Mouse (Mus musculus) stomach, postnatal 0 days (tissue): ENCODE measurements around the gene Hrc. TPM values are rescaled to one million over a fixed set of nuclear protein-coding genes. Genes with fewer than 3 reads are reported as not detected.
A peak's percentile ranks its signal among the peaks of the same experiment; 100 is the strongest.
"Not testable (repeated sequence)": the region's sequence is repeated elsewhere in the genome, so short reads cannot be mapped to it uniquely, and the experiment has no call there.

Experiments used
- ATAC-seq: fragments of 200-750 bp; cut with Nextera tagmentation; 2 replicates; pipeline ENCODE4 v1.8.0; 2017; ENCODE audit not compliant: low FRiP score, low TSS enrichment
- DNase-seq: peaks from one replicate; pipeline ENCODE4 v3.0.0-alpha.2; 2016; ENCODE audit warnings: low spot score
- H3K27ac ChIP-seq: fragments of 300-500 bp; sonication (generic); replicated peaks from 2 replicates; pipeline ENCODE4 v1.5.1; 2014; ENCODE audit warnings: mild to moderate bottlenecking, control low read depth
- H3K27me3 ChIP-seq: fragments of 300-500 bp; sonication (generic); 2 replicates; pipeline ENCODE4 v1.6.1; 2014; ENCODE audit warnings: low read length; ENCODE audit not compliant: control insufficient read depth, insufficient read depth
- H3K36me3 ChIP-seq: fragments of 300-500 bp; sonication (generic); 2 replicates; pipeline ENCODE4 v1.6.1; 2014; ENCODE audit warnings: low read length, mixed read lengths; ENCODE audit not compliant: control insufficient read depth, insufficient read depth
- H3K4me1 ChIP-seq: fragments of 300-500 bp; sonication (generic); replicated peaks from 2 replicates; pipeline ENCODE4 v1.6.1; 2014; ENCODE audit warnings: antibody characterized with exemption; ENCODE audit not compliant: control insufficient read depth, insufficient read depth
- H3K4me2 ChIP-seq: fragments of 300-500 bp; sonication (generic); replicated peaks from 2 replicates; pipeline ENCODE4 v1.6.1; 2014; ENCODE audit warnings: low read depth, mild to moderate bottlenecking, control low read depth, moderate library complexity
- H3K4me3 ChIP-seq: fragments of 300-500 bp; sonication (generic); 2 replicates; pipeline ENCODE4 v1.5.1; 2014; ENCODE audit warnings: low read depth, low read length, control low read depth
- H3K9ac ChIP-seq: fragments of 300-500 bp; sonication (generic); 2 replicates; pipeline ENCODE4 v1.6.1; 2014; ENCODE audit warnings: mild to moderate bottlenecking, low read length, control low read depth, mixed read lengths
- H3K9me3 ChIP-seq: fragments of 300-500 bp; sonication (generic); 2 replicates; pipeline ENCODE4 v1.6.1; 2016; ENCODE audit warnings: low read length; ENCODE audit not compliant: control insufficient read depth
- CTCF ChIP-seq: IDR thresholded peaks from 2 replicates; pipeline ENCODE4 v1.5.1; 2016; ENCODE audit warnings: antibody characterized with exemption, low read depth, mild to moderate bottlenecking, moderate library complexity
- EP300 ChIP-seq: optimal IDR thresholded peaks from 2 replicates; pipeline ENCODE3; 2016; ENCODE audit warnings: antibody characterized with exemption
- WGBS: fragments of 180-500 bp; shearing (Covaris S2); extraction: QIAGEN DNeasy Blood & Tissue Kit; methylation state at CpG from one replicate; pipeline ENCODE4 v1.1.7; 2014; 5-methylcytosine and 5-hydroxymethylcytosine counted together
- polyA plus RNA-seq: library from polyadenylated mRNA; unstranded; fragments of >200 nt; fragmentation: Nextera tagmentation; extraction: Ambion mirVana; gene quantifications from 2 replicates; pipeline ENCODE4 v1.2.1, GENCODE M21; 2015

The Hrc gene
- polyA plus RNA-seq, 1 experiment from 2014 or later, result 0.85 TPM

DNA sequence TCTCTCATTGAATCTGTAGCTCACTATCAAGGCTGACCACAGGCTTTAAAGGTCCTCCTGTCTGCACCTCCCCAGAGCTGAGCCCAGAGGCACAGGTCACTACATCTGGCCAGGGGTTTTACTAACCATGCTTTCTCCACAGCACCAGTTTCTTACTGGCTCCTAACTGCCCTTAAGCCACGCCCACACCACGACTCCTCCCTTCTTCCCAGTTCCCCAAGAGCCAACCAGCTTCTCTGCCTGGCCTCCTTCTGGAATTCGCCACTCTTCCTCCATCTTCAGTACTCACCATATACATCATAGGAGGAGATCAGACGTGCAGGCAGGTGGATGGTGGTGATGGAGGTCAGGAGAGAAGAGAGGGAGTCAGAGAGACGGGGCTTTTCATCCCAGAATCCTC lies 18.0 kb downstream of the Hrc start:
- H3K9me3 ChIP-seq, result no peaks in the 10 kb centered on the region
- no peaks in the 10 kb centered on the region for H3K4me1 ChIP-seq
- no peak overlapping the region for H3K9ac ChIP-seq
- ATAC-seq (no peak), DNase-seq (no peak)
- H3K27me3 ChIP-seq, result no peaks in the 10 kb centered on the region
- WGBS, result 35% methylated on average over 4 of the region's 5 CpGs
- H3K27ac ChIP-seq, result no peak overlapping the region
- TF ChIP-seq EP300, result no peak
- TF ChIP-seq CTCF, result no peak
- no peaks in the 10 kb centered on the region for H3K36me3 ChIP-seq
- H3K4me2 ChIP-seq, result no peak overlapping the region
- no peak overlapping the region for H3K4me3 ChIP-seq

DNA sequence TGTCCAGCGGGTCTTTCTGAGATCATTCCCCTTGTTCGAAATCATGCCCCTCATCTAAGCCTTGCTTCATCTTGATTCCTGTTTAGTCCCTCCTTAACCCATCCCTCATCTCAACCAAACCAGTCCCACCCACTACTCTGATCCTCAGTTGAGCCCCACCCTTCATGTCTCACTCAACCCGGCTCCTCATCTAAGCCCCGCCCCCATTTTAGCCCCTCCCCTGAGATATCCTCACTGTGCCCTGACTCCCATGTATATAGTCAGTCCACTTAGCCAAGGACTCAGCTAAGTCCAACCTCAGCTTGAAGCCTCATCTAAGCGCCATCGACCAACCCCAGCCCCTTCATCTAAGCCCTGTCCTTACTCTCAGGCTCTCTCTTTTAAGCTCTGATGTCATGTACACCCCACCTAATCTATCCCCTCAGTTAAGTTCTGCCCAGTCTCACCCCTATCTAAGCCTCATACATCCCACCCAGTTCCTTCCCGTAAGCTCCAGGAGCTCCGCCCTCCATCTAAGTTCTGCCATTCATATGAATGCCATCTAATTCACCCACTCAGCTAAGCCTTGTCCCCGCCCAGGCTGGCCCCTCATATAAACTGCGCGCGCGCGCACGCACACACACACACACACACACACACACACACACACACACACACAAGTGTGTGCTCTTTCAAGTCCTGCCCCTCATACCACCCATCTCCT lies 20.4 kb downstream of the Hrc start:
- Histone ChIP-seq H3K4me2 (no peak overlapping the region), H3K36me3 (no peaks in the 10 kb centered on the region), H3K27ac (no peak overlapping the region), H3K4me1 (no peaks in the 10 kb centered on the region), H3K4me3 (no peak overlapping the region), H3K9me3 (no peaks in the 10 kb centered on the region), H3K27me3 (no peaks in the 10 kb centered on the region), H3K9ac (no peak overlapping the region)
- DNase-seq, result no peak
- ATAC-seq, result no peak
- WGBS, result 61% methylated on average over 15 of the region's 15 CpGs
- no peak for TF ChIP-seq CTCF
- no peak for TF ChIP-seq EP300

DNA sequence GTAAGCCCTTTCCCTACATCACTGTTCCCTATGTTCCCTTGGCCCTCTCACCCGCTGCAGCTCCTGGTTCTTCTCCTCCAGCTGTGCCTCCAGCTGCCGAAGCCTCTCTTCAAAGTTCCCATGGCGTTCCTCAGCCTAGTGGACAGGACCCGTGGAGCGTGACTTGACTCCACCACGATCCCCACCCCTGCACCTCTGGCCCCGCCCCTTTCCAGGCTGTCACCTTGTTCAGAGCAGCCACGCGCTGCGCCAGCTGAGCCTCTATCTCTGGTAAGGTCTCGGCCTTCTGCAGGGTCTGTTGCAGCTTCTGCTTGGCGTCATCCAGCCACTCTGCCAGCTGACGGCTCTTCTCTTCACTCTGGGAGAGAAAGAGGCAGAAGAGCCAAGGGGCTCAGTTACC lies 21.0 kb downstream of the Hrc start:
- DNase-seq, result peak; percentile 49
- H3K9ac ChIP-seq, result no peak overlapping the region
- H3K36me3 ChIP-seq, result no peaks in the 10 kb centered on the region
- no peak for TF ChIP-seq CTCF
- TF ChIP-seq EP300, result no peak
- peaks cover 2% of the 10 kb centered on the region; the same call in 1 of the 2 replicates for H3K27me3 ChIP-seq
- H3K4me2 ChIP-seq, result no peak overlapping the region
- WGBS, result 46% methylated on average over 13 of the region's 13 CpGs
- ATAC-seq, result no peak
- H3K9me3 ChIP-seq, result no peaks in the 10 kb centered on the region
- H3K27ac ChIP-seq, result no peak overlapping the region
- H3K4me3 ChIP-seq, result no peak overlapping the region
- H3K4me1 ChIP-seq, result no peaks in the 10 kb centered on the region

DNA sequence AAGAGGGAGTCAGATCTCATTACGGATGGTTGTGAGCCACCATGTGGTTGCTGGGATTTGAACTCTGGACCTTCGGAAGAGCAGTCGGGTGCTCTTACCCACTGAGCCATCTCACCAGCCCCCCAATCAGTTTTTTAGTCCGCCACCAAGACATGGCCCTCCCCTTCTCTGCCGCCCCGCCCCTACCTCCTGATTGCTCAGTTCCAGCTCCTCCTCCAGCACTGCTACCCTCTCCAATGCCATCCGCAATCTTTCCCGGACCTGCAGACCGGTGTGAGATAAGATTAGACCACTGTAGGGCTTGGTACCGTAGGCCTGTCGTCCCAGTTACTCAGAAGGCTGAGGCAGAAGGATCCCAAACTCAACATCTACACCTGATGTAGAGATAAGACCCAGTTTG lies 24.0 kb downstream of the Hrc start:
- H3K27me3 ChIP-seq, H3K36me3 ChIP-seq, H3K9ac ChIP-seq, H3K4me2 ChIP-seq, ATAC-seq, H3K27ac ChIP-seq, H3K4me1 ChIP-seq, DNase-seq, H3K4me3 ChIP-seq, H3K9me3 ChIP-seq: not testable (repeated sequence)
- 58% methylated on average over 10 of the region's 11 CpGs for WGBS

DNA sequence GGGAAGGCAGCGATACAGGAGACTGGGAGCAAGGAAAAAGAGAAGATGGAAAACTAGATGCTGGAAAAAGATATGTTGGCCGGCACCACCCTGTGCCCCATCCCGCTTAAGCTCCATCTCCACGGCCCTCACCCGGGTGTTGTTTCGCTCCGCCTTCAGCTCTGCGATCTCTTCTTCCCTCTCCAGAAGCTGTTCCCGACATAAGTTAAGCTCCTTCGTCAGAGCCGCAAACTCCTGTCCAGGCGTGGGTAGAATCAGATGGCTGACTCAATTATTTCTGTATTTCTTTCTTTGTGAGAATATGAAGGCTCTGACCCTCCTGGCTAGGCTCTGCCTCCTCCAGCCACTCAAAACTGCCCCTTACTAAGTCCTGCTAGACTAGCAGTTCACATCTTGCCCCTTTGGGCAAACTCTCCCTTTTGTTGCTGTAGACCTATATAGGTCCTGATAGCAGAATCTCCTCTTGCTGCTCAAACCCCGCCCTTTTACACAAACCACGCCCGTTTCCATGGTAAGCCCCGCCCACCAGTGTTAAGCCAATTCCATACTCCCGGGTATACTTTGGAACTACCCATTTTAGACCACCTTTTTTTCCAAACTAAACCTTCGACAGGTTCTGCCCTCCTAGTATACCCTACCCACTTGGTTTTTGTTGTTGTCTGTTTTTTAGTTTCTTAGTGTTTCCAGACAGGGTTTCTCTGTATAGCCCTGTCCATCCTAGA lies 25.5 kb downstream of the Hrc start:
- Histone ChIP-seq H3K9me3 (no peaks in the 10 kb centered on the region), H3K36me3 (no peaks in the 10 kb centered on the region), H3K9ac (no peak overlapping the region), H3K4me1 (no peaks in the 10 kb centered on the region), H3K27ac (no peak overlapping the region), H3K4me3 (peak overlapping the region; percentile 38; the same call in 1 of the 2 replicates), H3K27me3 (peaks cover 2% of the 10 kb centered on the region; the same call in 1 of the 2 replicates), H3K4me2 (no peak overlapping the region; the same call in 1 of the 2 replicates)
- DNase-seq (no peak), ATAC-seq (0 out of 2 replicates have a peak, but pooled peaks have one; percentile 0)
- no peak for TF ChIP-seq CTCF
- TF ChIP-seq EP300, result no peak
- 50% methylated on average over 18 of the region's 18 CpGs for WGBS

DNA sequence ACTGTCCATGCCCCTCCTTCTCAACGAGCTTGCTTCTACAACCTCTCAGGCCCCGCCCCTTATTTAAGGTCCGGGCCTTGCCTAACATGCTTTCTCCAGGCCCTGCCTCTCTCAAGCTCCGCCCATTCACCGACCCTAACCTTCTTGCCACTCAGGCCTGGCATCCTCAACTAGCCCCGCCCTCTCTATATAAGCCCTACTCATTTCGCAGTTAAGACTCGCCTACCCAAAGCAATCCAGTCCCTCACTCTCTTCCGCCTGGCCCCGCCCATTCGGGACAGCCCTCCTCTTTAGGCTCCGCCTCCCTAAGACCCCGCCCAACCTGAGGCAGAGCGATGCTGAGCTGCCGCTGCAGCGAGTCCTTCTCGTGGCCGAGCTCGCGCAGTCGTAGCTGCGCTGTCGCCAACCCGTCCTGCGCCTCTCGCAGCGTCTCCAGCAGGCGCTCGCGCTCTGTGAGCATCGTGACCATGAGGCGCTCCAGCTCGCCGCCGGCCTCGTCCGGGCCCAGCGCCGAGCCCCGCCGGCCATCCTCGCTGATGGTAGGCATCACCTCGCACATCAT lies 26.2 kb downstream of the Hrc start:
- Histone ChIP-seq H3K27ac (peak overlapping the region; percentile 40; the same call in 1 of the 2 replicates), H3K9me3 (no peaks in the 10 kb centered on the region), H3K36me3 (no peaks in the 10 kb centered on the region), H3K9ac (peak overlapping the region; percentile 35; the same call in 1 of the 2 replicates), H3K4me2 (peak overlapping the region; percentile 60), H3K4me3 (peak overlapping the region; percentile 38), H3K27me3 (peaks cover 2% of the 10 kb centered on the region; the same call in 1 of the 2 replicates), H3K4me1 (peaks cover 3% of the 10 kb centered on the region; the same call in 1 of the 2 replicates)
- DNase-seq (peak; percentile 80), ATAC-seq (peak; percentile 79)
- under 1% methylated on average over 43 of the region's 43 CpGs for WGBS
- TF ChIP-seq EP300, result no peak
- TF ChIP-seq CTCF, result no peak
